Mouse (Mus musculus) 3134 (cell line): ENCODE measurements around the gene Higd2a.

Experiments
- DNase-seq: peaks from one replicate; pipeline ENCODE4 v3.0.0-alpha.2; 2011; ENCODE audit warnings: low spot score; ENCODE audit not compliant: insufficient read length; ENCODE audit errors: extremely low read depth

Gene Higd2a

DNA sequence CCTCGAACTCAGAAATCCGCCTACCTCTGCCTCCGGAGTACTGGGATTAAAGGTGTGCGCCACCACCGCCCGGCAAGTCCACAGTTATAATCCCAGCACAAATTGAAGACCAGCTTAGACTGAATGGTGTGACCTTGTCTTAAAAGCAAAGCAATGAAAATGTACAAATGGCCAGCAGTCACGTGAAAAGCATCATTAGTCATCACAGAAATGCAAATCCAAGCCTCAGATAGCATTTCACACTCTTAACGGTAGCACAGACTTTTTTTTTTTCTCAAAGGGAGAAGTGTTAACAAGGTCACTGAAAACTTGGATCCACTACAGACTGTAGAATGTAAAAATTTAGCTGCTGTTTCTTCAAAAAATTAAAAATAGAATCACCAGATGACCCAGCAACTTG, 26.3 kb downstream of the Higd2a start:
- no peak for DNase-seq

DNA sequence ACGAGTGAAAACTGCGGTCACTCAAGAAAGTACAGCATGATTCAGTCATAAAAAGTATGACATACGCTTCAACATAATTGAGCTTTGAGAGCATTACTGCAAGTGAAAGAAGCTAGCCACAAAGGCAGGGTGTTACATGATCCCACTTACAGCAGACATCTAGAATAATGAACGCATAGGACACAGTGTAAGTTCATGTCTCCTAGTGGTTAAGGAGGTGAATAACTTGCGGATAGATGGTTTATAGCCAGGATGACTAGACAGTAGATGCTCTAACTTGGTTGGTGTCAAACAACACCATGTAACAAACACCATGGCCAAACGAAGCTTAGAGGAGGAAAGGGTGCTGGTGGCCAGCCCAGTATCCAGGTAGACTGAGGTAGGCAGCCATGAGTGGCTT, 27.0 kb downstream of the Higd2a start:
- no peak for DNase-seq

DNA sequence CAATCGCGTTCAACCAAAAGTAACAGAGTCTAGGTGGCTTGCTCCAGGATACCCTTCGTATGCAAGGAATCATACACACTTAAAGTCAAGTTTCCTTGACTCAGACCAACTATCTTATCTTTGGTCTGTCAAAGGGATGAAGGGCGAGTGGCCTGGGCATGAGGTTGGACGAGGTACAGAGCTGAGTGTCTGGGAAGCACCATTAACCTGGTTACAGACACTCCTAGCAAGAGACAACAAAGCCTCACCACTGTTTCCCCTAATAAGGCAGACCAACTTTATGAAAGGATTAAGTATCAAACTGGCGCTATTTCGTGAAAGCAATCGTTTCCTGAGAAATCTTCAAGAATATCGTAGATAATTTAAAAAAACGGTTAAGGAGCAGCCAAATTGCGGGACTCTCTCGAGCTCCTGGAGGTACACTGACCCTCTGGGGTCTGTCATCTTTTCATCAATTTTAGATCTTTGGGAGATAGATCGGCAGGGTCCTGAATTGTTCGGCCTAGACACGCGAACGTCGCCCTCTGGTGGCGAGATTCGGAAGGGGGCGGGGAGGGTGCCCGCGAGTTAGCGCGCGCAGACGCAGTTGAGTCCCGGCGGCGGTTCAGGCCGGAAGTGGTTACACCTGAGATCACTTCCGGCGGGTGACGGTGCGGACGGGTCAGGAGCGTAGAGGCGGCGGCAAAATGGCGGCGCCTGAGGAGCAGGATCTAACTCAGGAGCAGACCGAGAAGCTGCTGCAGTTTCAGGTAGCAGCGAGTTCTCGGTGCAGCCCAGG, 31.3 kb downstream of the Higd2a start, which contains the start of gene Faf2:
Faf2 (plus strand) TSS at position 630 of the 778 bp plus-strand sequence.
- DNase-seq, result peak; percentile 92

DNA sequence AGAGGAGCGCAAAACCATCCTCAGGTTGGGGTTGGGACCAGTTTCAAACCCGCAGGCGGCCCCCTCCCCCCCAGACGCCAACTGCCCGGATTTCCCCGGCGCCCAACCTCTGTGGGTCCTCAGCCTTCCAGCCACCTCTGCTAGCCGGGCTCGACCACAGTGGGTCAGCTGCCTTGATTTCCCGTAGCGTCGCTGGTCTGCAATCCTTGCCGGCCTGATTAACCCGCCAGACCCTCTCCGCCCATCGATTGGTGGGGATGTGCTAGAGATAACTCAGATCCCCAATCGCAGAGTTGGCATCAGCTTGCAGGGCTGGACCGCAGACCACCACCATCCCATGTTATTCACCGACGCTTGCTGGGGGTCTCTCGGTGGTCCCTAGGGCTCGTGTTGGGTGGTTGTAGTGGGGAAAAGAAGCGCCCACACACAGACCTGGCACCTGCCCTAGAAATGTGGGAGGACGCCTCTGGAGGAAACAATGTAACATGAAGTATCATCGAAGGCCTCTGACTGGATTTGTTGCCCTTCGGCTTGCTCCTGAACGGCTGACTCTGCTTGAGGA, 32.0 kb downstream of the Higd2a start:
- DNase-seq, result no peak

DNA sequence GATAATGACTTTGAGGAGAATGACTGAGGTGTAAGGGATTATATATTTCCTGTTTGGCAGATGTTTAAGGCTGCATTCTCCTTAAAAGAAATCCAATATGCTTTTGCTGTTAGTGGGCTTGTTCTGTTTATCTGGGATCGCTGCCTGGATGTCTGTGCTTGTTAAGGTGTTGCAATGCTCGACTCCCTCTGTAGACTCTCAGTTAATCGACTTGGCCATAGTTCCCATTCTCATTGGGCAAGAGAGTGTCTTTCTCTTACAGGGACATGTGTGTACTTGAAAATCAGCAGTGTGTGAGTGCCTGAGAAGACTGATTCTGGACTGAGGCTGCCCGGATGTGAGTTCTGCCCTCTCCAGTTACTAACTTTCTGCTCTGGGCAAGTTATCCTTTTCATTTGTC, 39.1 kb downstream of the Higd2a start:
- DNase-seq, result peak; percentile 41

DNA sequence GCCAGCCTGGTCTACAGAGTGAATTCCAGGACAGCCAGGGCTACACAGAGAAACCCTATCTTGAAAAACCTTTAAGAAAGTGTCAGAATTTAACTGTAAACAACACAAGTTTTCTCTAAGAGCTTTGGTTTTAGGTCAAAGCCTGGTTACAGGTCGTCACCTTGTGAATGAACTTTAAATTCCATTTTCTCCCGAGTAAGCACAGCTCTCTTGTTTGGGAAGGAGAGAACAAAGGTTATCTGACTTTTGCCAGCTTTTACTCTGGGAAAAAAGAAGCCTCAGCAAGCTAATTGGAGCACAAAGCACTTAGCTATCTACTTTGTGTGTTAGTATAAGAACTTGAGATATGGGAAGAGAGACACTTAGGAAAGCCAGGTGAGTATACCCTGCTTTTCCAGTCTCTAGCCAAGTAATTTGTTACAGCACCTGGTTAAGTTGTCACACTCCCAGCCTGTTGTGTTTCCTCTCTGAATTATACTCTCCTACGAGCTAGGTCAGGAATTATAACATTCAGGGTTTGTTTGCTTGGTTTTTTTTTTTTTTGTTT, 42.8 kb downstream of the Higd2a start:
- DNase-seq, result no peak

DNA sequence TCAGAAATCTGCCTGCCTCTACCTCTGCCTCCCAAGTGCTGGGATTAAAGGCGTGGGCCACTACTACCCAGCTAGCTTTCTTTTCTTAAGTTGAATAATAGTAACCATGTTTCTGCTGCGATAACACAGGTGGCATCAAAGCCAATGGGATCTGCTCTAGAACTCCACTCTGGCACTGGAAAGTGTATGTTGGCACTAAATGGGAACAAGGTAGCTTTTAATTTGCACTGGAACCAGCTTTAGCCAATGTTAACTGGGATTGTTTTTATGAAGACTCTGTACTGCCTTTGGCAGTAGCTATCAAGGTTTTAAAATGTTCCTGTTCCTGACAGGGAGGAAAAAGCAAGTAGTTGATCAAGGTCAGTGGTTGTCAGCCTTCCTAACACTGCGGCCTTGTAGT, 45.0 kb downstream of the Higd2a start:
- DNase-seq, result no peak
